Mouse (Mus musculus) small intestine, adult 2 months (tissue): ENCODE results near the gene Gnas.

Experiments
- CTCF ChIP-seq: fragments of 200-500 bp; IDR thresholded peaks from 2 replicates; pipeline ENCODE4 v1.5.1; 2012; ENCODE audit warnings: low read depth, mild to moderate bottlenecking, control low read depth, inconsistent platforms, low read length, moderate library complexity, mixed read lengths; ENCODE audit not compliant: insufficient replicate concordance, insufficient read length; ENCODE audit errors: extremely low read depth
- POLR2A ChIP-seq: fragments of 200-500 bp; IDR thresholded peaks from 2 replicates; pipeline ENCODE4 v1.6.1; 2012; ENCODE audit warnings: low read depth, mild to moderate bottlenecking, control low read depth, inconsistent platforms, low read length, moderate library complexity

GRCm38 (mm10) chr2:174312661-174313060, 28.5 kb downstream of the Gnas start:
- TF ChIP-seq CTCF (no peak), POLR2A (no peak)
